Mouse (Mus musculus): ENCODE measurements around the gene Sgip1.

GRCm38 (mm10) chr4:102898987-102899386 lies 157.9 kb downstream of the Sgip1 start:
- TF ChIP-seq CTCF (IDR thresholded peaks at IDR 0.05; ENCODE audit: low read depth): no peak
- no peak for TF ChIP-seq EP300 (IDR thresholded peaks at IDR 0.05; ENCODE audit: low read depth)

Data from heart, postnatal 0 days (tissue).